ENCODE assay signal across 9 mouse cellular contexts in the genomic region with DNA sequence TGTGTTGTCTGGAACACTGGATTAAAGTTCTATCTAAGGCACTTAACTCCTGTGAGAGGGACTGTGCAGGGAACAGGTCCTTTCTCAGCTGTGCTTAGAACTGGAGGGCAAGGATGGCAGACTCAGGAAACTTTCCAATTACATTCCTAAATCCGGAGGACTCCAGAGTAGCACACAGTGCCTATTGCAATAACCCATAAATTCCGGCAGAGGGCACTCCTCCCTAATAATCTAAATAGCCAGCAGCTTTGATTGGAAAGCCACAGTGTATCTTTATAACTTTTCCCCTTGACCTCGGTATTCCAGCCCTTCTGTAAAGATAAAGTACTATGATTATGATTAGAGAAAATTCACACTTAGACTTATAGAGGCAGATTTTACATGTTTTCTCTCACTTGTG. TPM values are rescaled to one million over a fixed set of nuclear protein-coding genes. Genes with fewer than 3 reads are reported as not detected.
DNase-seq lines count a peak whose midpoint lies in the region; ATAC-seq and TF ChIP-seq lines count a peak whose summit lies in the region.
"Had no signal": no experiment of that assay in that cellular context is flagged by ENCODE, and none has a peak within 500 bp of the region (broad histone marks: within the 10 kb centered on the region; RNA-seq: fewer than 3 reads in every experiment).

No protein-coding gene starts in this region.

- H3K9ac ChIP-seq in heart, adult 2 months (ENCODE audit: low read depth, low read length) = no peak overlapping the region

- TF ChIP-seq CTCF in heart, adult 2 months (IDR thresholded peaks at IDR 0.05) = no peak; the same call in 1 of the 2 replicates

- TF ChIP-seq EP300 in heart, adult 2 months (IDR thresholded peaks at IDR 0.05; ENCODE audit: insufficient read depth, low read depth, low read length) = no peak

- WGBS in heart, adult 2 months = under 1% methylated on average over 3 of the region's 3 CpGs

- 0 out of 2 replicates have a peak, but pooled peaks cover 1% of the 10 kb centered on the region for H3K27me3 ChIP-seq in heart, adult 2 months (ENCODE audit: control insufficient read depth, insufficient read depth, low read length)

- TF ChIP-seq POLR2A in heart, adult 2 months (IDR thresholded peaks at IDR 0.05; ENCODE audit: insufficient read depth, low read depth, low read length) = no peak

- H3K79me2 ChIP-seq in heart, adult 2 months (replicated peaks; ENCODE audit: control insufficient read depth, insufficient read depth, low read length) = no peaks in the 10 kb centered on the region

- ATAC-seq in monocyte, adult 5-6 weeks (replicated peaks; ENCODE audit: insufficient number of reproducible peaks, low FRiP score, low TSS enrichment, poor library complexity, severe bottlenecking) = 0 out of 2 replicates have a peak, but pooled peaks have one; percentile 47

- H3K36me3 ChIP-seq in heart, adult 2 months (ENCODE audit: control insufficient read depth, insufficient read depth, low read length) = no peaks in the 10 kb centered on the region
- H3K36me3 ChIP-seq: limb, embryonic 13.5 days had no signal

- peak; percentile 23 for DNase-seq in heart, adult 8-10 months (ENCODE audit: low spot score)
- DNase-seq in heart, adult 2 months = no peak
- DNase-seq in 3T3-L1 (ENCODE audit: low read depth, low spot score) = peak; percentile 82
- DNase-seq in MEL-GATA-1-ER (ENCODE audit: extremely low read depth, low read depth) = peak; percentile 10
- peak; percentile 49 for DNase-seq in embryo, embryonic 10 days (ENCODE audit: low spot score)
- DNase-seq in kidney, adult 9 months = peak; percentile 52
- DNase-seq in spleen, adult 12 weeks (ENCODE audit: low spot score) = no peak

- no peak overlapping the region for H3K4me3 ChIP-seq in heart, adult 2 months
- H3K4me3 ChIP-seq: limb, embryonic 13.5 days had no signal

- no peaks in the 10 kb centered on the region for H3K4me1 ChIP-seq in heart, adult 2 months (ENCODE audit: control insufficient read depth, insufficient read depth, low read length)
- H3K4me1 ChIP-seq: limb, embryonic 13.5 days had no signal

- intact Hi-C loops in heart, adult 2 months (cut with DNase I) = loop anchor here (2.0 kb wide), 2 partner anchors 159 to 311 kb away; no protein-coding TSS in a partner anchor

- H3K27ac ChIP-seq in heart, adult 2 months = no peak overlapping the region
- H3K27ac ChIP-seq: limb, embryonic 13.5 days had no signal

RNA-seq across cellular contexts. Expression of gene Hdgfl3, which starts 25.4 kb away (rescaled TPM):
- total RNA-seq in heart, adult 8-10 months (2022) = 1 to 10 TPM; 7.1 to 9.5 (median 8.9) TPM
- total RNA-seq in heart, adult 2 months (2021) = 1 to 10 TPM; 7.8 to 8.0 TPM
- polyA plus RNA-seq in heart, adult 2 months (2012; rRNA removed) = 1.8 and 2.8 TPM in 2 replicates
- 2.1 to 2.8 TPM (median 2.6 TPM) in 3 replicates for total RNA-seq in monocyte, adult 5-6 weeks (2017)

RNA-seq across cellular contexts. Expression of gene Bnc1, which starts 32.4 kb away (rescaled TPM):
- 1 to 10 TPM; 1.5 to 2.2 (median 1.6) TPM for total RNA-seq in heart, adult 8-10 months (2022)
- total RNA-seq in heart, adult 2 months (2021) = 1 to 10 TPM in 1 of 2 experiments, under 1 TPM in 1; 0.82 to 1.4 TPM
- 0.57 and 0.91 TPM in 2 replicates for polyA plus RNA-seq in heart, adult 2 months (2012; rRNA removed)
- total RNA-seq in monocyte, adult 5-6 weeks (2017) = not detected in 3 replicates

Comparison
In these comparisons a context has a peak if more than half of its experiments do, and no peak if none do; other contexts are left out.
1. DNase-seq: peak in heart, adult 8-10 months (single experiment), 3T3-L1 (single experiment), MEL-GATA-1-ER (single experiment), embryo, embryonic 10 days (single experiment) and kidney, adult 9 months (single experiment); none in heart, adult 2 months (0 of 2) and spleen, adult 12 weeks (single experiment).